Mouse (Mus musculus) heart, adult 18-20 months (tissue): ENCODE data around the gene Thsd4. TPM values are rescaled to one million over a fixed set of nuclear protein-coding genes. Genes with fewer than 3 reads are reported as not detected.
"Not testable (repeated sequence)": the region's sequence is repeated elsewhere in the genome, so short reads cannot be mapped to it uniquely, and the experiment has no call there.

Experiments used
- DNase-seq, 2 experiments: peaks; one replicate each; pipeline ENCODE4 v3.0.0; 2021 to 2022; ENCODE audit warnings: mixed read lengths in 1 of 2
- total RNA-seq, 2 experiments: library from RNA; stranded (reverse); gene quantifications; 2 replicates each; pipeline ENCODE4 v1.2.3; 2021

Thsd4 gene
- total RNA-seq, 2 experiments from 2014 or later: 4.4 to 4.7 TPM

DNA sequence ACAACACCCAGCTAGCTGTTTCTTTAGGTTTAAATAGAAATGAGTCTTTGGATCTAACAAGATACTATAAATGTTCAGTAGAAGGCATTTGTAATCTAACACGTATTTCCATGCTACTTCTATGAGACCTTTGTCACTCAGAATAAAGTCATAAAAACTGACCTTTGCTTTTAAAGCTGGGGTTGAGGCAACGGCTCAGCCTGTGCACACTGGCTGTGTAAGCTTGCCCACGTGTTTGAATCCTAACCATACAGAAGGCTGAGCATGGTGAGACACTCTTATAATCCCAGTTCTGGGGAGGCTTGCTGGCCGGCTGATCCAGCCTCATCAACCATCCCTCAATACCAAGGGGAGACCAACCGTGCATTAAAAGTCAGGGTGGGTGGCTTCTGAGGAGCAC lies 214.4 kb downstream of the Thsd4 start:
- no peak for DNase-seq

DNA sequence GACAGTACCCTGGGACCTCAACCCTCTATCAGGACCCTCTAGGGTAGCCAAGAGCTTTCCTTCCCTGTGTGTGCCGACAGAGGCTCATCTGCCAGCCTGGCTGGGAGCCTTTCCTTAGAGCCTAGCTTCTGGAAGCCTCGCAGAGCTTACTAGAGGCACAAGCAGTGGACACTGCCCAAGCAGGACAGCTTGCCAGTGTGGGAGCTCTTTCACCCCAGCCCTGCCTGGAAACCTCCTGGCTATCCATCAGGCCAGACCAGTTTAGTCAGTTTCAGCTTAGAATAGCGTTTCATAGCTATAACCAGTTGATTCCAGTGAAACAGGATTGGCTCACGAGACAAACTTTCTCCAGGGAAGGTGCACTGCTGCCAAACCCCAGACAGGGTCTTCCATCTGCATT lies 215.6 kb downstream of the Thsd4 start:
- DNase-seq: peak in 1 of 2 experiments; percentile 38

DNA sequence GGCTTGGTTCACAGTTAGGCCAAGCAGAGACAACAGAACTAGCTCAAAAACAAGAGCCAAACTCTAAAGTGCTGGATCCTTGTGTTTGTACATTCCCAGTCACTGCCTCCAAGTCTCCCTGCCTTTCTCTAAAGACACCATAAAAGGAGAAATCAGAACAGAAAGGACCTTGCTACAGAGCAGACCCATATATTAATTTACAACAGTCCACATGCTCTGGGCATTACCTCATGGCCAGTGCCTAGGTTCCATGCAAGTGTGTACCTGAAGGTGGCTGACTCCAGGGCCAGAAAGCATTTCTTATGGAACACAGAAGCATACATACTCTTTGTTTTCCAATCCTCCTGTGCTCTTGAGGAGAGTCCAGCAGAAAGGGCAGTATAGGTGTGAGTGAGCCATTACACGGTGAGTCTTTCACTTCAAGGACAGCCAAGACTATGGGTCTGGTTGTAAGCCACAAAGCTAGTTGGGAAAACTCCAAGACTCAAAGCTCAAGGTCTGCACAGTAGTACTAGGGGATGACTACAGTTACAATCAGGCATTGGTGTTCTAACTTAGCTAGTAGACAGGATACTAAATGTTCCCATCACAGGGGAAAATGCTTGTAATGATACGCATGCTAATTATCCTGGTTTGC lies 216.5 kb downstream of the Thsd4 start:
- no peak for DNase-seq

DNA sequence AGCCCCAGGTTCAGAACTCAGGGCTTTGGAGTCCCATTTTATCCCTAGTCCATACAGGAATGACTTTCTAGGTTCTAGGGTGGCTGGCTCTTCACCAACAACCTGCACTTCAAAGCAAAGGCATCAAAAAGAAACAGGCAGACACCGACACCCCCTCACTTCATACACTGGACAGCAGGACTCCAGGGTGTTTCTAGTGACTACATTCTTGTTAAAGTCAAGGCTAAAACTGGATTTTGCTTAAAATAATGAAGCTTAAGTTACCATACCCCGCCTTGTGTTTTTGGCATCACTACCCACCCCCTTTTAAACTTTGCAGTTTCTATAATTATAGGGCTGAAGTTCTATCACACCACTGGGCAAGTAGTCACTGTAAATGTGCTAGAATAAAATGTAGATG lies 225.6 kb downstream of the Thsd4 start:
- no peak for DNase-seq

DNA sequence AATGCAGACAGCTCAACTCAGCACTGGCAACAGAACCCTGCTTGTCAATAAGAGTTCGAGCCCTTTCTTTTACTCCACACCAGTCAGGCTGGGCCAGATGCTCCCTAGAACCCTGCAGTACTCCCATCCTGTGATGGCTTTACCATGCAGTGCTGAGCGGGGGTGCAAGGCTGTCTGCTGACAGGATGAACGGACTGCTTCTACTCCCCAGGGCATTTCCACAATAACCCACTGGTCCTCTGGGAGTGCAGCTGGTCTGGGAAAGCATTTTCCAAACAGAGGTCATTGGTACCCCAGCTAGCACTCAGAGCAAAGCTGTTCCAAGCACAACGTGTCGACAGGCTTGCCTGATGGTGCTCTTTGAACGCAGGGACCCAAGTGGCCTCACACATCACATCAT lies 226.6 kb downstream of the Thsd4 start:
- DNase-seq: peak in 1 of 2 experiments; percentile 42

DNA sequence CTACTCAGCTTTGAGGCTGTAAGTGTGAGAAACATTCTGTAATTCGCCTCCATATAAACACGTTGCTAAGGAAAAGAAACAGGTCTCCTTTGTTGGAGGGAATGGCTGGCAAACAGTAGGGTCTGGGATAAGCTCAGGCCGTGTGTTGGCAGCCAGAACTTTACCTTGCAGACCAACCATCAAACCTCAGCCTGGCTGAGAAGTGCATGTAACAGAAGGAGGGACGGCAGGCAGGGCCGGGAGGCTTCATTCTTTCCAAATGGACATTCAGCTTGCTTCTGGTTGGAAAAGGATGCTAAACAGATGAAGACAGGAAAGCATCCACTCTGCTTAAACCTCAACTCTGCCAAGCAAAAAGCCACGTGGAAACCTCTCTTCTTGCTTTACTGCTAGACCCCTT lies 228.7 kb downstream of the Thsd4 start:
- no peak for DNase-seq

DNA sequence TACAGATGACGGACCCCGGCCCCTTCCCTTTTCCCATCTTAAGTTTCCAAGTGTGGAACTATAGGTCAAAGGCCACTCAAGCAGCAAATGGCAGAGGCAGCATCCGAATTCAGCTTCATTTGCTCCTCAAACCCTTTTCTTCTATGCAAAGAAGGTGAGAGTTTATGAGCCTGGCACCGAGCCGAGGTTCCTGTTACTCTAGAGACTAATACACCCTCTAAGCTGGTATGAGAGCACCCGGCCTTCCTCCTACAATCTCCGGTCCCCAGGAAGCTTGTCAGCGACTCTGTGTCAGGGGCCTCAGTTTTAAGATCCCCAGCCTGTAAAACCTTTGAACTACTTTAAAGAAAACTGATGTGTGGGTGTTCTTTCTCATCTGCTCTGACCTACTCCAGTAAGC lies 231.1 kb downstream of the Thsd4 start:
- DNase-seq: no peak

DNA sequence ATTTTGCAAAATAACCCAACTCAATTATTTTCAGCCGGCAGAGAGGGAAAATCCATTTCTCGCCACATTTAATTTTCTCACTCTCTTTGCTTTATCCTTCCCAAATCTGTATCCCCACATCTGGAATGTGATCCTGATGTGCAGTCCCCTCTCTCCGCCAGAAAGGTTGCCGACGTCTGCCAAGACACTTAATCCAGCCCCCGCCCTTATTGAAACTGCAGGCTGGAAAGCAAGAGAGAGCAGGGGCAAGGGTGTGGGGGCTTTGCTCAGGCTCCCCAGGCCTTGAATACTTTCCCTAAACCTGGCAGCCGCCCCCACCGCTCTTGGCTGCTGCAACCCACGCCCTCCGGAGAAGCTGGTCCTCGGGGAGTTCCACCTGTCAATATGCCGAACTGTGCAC lies 233.1 kb downstream of the Thsd4 start:
- no peak for DNase-seq

DNA sequence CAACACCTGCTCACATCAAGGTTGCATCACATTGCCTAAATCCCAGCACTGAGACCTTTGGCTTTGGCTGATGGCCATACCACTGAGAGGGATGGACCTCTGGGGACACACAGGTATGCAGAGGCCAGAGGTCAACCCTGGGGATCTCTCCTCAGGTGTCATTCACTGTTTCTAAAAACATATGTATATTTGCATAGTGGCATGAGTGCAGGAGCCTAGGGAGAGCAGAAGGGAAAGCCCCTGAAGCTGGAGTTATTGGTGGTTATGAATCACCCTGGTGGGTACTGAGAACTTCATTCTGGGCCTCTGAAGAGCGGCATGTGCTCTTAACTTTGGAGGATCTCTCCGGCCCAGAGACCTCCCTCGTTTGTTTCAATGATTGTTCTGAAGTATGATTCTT lies 235.5 kb downstream of the Thsd4 start:
- DNase-seq: no peak

DNA sequence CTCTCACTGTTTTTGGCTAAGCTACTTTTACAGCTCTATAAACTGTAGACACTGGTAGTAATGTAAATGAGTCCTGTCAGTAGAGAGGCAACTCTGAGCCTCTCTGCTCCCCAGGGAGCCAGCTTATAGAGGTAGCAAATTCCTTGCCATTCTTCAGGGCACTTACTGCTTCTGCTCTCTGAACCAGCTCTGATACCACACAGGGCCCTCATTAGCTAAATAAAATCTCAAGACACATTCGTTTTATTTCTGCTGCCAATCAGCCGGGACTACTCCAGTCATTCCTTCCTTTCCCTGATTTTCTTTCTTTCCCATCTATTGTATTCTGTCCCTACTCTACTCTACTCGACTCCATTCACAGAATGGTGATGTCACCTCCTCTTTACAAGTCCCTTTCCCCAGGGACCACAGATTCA lies 236.8 kb downstream of the Thsd4 start:
- DNase-seq: no peak

DNA sequence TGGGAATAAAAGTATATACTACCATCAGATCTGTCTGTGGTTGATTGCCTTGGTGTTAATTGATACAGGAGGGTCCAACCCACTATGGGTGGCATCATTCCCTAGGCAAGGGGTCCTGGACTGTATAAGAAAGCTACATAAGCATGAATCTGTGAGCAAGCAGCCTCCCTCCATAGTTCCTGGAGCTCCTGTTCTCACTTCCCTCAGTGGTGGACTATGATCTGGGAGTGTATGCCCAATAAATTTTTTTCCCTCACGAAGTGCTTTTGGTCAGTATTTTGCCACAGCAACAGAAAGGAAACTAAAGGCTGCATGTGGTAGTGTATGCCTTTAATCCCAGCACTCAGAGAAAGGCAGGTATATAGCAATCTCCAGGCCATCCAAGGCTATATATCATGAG lies 237.5 kb downstream of the Thsd4 start:
- DNase-seq: no peak

DNA sequence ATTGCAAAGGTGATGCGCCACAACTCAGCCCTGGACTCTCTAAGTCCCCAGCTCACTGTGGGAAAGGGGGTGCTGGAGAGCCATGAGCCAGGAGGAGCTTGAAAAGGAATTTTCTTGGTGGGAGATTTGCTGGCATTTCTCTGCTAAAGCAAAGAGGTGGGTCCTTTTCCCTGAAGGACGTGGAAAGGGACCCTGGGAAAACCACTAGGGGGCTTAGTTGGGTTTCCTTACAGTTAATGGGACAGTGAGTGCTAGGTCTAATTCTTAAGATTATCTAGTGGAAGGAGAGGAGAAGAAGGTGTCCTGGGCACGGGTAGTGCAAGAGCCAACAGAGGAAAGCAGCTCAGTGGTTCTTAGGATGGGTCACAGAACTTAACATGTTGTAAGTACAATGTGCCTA lies 238.3 kb downstream of the Thsd4 start:
- peak in 1 of 2 experiments; percentile 35 for DNase-seq

DNA sequence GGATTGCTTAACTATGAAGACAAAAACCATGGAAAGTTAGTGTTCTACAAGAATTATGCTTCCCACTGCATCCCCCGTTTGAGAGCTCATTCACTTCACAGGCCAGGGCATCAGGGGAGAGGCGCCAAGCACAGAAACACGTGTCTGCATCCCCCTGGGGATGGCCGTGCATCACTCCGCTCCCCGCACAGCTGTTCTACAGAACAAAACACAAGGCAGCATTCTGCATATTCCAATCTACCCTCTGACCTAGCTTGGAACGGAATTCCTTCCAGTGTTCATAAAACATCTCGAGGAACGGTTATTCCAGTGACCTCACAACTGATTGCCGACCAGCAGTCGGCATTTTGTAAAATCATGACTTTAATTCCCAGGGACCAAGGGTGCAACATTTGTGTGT lies 240.6 kb downstream of the Thsd4 start:
- DNase-seq: peak in 1 of 2 experiments; percentile 36

DNA sequence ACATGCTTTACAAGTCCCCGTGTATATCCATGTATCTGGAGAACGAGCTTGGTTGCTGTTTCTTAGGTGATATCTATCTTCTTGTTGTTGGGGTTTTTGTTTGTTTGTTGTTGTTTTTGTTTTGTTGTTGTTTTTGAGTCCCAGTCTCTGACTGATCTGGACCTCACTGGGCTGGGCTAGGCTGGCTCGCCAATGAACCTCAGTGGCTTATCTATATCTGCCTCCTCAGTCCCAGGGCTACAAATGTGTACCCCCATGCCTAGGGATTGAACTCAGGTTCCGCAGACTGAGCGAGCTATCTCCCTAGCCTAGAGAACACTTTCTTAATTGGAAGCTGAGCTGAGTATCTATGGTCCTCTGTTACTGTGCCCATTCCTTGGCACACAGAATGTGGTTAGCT lies 241.1 kb downstream of the Thsd4 start:
- DNase-seq: no peak

DNA sequence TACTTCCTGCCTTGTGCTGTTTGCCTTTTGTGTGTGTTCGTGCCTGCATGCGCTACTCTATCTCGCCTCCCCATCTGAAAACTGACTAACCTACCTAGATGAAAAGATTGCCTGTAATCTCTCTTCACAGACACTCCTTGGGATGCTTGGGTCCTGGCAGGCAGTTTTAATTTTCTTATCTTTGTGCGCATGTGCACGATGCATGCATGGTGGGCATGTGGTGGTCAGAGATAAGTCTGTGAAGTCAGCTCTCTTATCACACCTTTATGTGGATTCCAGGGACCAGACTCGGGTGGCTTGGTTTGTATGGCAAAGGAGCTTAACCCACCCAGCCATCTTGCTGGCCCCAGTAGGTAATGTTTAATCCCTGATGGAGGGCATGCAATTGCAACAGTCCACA lies 242.3 kb downstream of the Thsd4 start:
- DNase-seq: no peak

DNA sequence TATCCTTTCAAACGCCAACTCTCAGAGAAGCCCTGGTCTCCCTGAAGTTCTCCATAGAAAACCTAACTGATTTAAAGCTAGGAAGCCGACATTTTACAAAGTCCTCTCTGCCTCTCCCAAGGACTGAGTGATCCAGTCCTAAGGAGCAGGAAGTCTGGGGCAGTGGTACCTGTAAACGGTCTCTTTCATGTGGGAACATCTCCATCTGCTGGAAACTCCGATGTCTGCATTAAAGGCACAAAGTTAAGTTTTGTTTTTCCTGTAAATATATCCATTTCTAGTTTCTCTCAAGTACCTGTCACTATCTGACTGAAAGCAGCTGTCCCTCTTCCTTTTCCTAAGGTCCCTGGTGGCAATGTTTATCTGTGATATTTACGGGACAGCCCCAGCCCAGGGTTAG lies 245.5 kb downstream of the Thsd4 start:
- DNase-seq: peak in 1 of 2 experiments; percentile 45

DNA sequence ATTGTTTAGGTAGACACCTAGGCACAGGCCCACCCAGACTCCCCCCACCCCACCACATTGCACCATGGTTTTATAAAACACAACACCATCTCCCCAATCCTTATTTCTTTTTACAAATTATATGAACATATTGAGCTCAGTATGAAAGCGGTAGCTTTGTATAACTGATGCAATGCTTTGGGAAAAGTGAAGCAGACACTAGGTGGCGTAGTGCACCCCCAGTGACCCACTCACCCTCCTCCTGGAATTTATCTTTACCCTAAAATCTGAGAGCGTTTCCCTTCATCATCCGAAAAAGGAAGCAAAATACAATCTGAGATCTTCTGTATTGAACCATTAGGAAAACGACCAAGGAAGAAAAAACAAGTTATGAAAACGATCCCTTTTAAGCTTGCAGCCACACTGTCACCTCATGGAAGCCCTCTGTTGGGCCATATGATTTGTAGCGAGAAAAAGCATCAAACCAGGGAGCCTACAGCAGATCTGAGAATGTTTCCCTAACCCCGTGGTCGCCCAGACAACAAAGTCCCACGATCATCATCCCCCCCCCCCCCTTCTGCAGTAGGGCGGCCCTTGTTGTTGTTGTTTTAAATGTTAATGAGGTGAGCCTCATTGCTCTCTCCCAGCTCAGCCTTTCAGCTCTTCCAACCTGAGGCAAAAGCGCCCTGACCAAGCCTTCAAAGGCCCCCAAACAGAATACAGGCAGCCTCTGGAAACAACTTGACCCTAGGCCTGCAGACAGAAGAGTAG lies 246.3 kb downstream of the Thsd4 start:
- no peak for DNase-seq

DNA sequence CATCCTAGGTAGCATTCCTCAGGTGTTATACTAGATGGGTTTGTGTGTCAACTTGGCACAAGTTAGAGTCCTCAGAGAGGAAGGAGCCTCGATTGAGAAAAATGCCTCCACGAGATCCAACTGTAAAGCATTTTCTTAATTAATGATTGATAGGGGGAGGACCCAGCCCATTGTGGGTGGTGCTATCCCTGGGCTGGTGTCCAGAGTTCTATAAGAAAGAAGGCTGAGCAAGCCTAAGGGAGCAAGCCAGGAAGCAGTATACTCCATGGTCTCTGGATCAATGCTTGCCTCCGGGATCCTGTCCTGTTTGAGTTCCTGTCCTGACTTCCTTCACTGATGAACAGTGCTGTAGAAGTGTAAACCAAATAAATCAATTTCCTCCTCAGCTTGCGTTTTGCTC lies 247.3 kb downstream of the Thsd4 start:
- no peak for DNase-seq

DNA sequence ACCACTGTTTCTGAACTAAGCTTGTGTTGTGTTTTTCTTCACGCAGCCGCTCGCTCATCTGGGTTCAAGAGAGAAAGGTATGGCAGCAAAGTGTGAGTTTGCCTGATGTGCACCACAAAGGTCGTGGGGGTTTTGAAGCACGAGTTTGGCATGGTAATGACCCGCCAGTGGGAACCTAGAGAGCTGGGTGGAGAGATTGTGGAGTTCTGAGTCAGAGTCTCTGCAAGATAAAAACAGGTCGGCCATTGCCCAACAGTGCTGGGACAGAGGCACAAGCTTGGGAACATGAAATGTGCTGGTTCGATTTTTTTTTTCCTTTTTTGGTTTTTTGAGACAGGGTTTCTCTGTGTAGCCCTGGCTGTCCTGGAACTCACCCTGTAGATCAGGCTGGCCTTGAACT lies 249.5 kb downstream of the Thsd4 start:
- DNase-seq: not testable (repeated sequence)

DNA sequence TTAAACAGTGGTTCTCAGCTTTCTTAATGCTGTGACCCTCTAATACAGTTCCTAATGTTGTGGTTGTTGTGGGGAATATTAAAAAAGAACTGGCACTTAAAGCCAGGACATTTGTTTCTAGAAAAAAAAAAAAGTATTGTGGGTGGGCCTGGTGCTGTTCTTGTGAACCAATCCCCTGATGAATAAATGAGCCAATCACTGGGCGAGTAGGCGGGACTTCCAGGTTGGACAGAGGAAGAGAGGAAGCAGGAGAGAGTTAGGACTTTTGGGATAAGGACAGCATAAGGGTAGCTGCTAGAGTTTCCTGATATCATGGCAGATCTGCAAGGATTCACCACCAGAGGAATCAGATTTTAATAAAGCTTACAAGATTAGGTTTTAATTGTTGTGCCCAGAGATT lies 249.9 kb downstream of the Thsd4 start:
- DNase-seq: peak in 1 of 2 experiments; percentile 18

DNA sequence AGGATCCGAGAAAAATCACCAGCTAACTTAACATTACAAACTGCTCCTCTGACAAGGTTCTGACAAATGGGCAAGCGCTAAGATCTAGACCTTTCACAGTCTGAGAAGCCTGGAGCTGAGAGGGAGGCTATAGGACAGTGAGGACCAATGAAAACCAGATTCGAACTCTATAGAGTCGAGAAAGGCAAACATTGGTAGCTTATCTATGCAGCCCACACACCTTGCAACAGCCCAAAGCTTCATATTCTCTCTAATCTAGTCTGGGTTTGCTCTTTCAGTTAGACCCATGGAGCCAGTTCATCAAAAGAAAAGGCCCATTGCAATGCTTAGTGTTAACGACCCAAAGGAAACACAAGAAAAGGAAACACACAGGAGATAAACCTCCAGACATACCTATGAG lies 252.0 kb downstream of the Thsd4 start:
- DNase-seq: no peak

DNA sequence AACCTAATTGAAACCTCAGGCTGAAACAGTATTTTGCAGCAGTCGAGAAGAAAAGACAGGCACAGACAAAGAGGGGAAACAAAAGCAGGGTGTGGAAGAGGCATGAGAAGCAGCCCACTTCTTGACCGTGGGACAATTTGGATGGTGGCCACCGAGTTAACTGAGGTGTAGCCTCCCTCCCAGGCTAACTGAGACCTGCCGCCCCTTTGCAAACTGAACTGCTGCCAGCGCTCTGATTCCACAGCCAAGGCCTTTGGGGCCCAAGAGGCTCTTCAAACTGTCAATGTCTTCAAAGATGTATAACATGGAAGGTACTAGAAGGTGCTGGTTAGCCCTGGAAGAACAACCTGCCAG lies 254.6 kb downstream of the Thsd4 start:
- DNase-seq: no peak

DNA sequence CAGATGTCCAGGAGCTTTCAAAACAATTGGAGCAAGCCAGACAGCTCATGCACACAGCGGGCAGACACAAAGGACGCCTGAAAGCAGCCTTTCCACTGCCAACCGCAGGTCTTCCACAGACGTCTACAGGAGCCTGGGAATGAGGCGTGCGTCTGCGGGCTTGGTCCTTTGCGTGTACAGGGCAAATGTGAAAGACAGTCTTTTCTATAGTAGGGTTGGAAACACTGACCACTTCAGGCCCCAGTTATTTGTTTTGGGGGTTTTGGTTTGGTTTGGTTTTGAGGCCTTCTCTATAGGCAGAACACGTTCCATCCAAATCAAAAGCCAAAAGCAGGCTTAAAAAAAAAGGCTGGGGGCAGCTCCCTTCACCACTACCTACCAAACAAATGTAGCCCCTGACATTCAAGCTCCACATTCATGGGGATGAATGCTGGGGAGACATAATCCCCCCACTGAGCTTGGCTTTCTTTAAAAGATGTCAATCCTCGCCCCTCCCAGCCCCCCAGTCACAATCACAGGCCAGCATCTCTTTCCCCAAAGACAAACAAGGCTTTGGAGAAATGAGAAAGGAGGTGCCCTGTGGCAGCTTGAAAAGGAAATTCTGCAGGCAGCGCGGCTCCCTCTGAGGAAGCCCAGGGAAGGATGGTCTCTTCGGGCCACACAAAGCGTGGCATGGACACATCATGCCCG lies 255.1 kb downstream of the Thsd4 start:
- no peak for DNase-seq
